Mouse (Mus musculus) lung, postnatal 4 days (tissue): ENCODE data around the gene Ireb2.
A peak's percentile ranks its signal among the peaks of the same experiment; 100 is the strongest.
"Not testable (repeated sequence)": the region's sequence is repeated elsewhere in the genome, so short reads cannot be mapped to it uniquely, and the experiment has no call there.

Experiments
- DNase-seq, 2 experiments: peaks; one replicate each; pipeline ENCODE4 v3.0.0; 2021

Ireb2 gene

GRCm38 (mm10) chr9:54863363-54864281 is at the start of gene Ireb2:
Gene Ireb2, plus strand, starts transcription at chr9:54863789.
- peak; percentile 99 to 100 for DNase-seq

GRCm38 (mm10) chr9:54816508-54817201 is 46.9 kb upstream of the Ireb2 start:
- no peak for DNase-seq

- DNase-seq = peak; percentile 26 to 27
Observed at GRCm38 (mm10) chr9:54821442-54822100, 42.0 kb upstream of the Ireb2 start.

GRCm38 (mm10) chr9:54829760-54830159 is 33.8 kb upstream of the Ireb2 start:
- DNase-seq = no peak

GRCm38 (mm10) chr9:54830624-54831023 is 33.0 kb upstream of the Ireb2 start:
- DNase-seq = peak; percentile 31 to 35

- no peak for DNase-seq
Observed at GRCm38 (mm10) chr9:54833831-54834230, 29.8 kb upstream of the Ireb2 start.

- not testable (repeated sequence) for DNase-seq
Observed at GRCm38 (mm10) chr9:54835951-54836717, 27.5 kb upstream of the Ireb2 start.

- no peak for DNase-seq
Observed at GRCm38 (mm10) chr9:54837835-54838234, 25.8 kb upstream of the Ireb2 start.

GRCm38 (mm10) chr9:54840145-54840544 is 23.4 kb upstream of the Ireb2 start:
- DNase-seq = no peak

- no peak for DNase-seq
Observed at GRCm38 (mm10) chr9:54842311-54842710, 21.3 kb upstream of the Ireb2 start.

GRCm38 (mm10) chr9:54843887-54844286 is 19.7 kb upstream of the Ireb2 start:
- peak; percentile 21 to 64 for DNase-seq

- no peak for DNase-seq
Observed at GRCm38 (mm10) chr9:54844556-54845176, 18.9 kb upstream of the Ireb2 start.

- DNase-seq = no peak
Observed at GRCm38 (mm10) chr9:54848203-54848602, 15.4 kb upstream of the Ireb2 start.

GRCm38 (mm10) chr9:54853036-54853435 is 10.6 kb upstream of the Ireb2 start:
- not testable (repeated sequence) for DNase-seq

GRCm38 (mm10) chr9:54853619-54854018 is 10.0 kb upstream of the Ireb2 start:
- DNase-seq = no peak

GRCm38 (mm10) chr9:54855638-54856037 is 8.0 kb upstream of the Ireb2 start:
- no peak for DNase-seq

GRCm38 (mm10) chr9:54856121-54856520 is 7.5 kb upstream of the Ireb2 start:
- no peak for DNase-seq

GRCm38 (mm10) chr9:54857474-54857873 is 6.1 kb upstream of the Ireb2 start:
- DNase-seq = no peak

GRCm38 (mm10) chr9:54860526-54860925 is 3.1 kb upstream of the Ireb2 start:
- DNase-seq = no peak

- DNase-seq = no peak
Observed at GRCm38 (mm10) chr9:54878759-54879158, 15.2 kb downstream of the Ireb2 start.

- DNase-seq = no peak
Observed at GRCm38 (mm10) chr9:54892111-54892510, 28.5 kb downstream of the Ireb2 start.

- DNase-seq = no peak
Observed at GRCm38 (mm10) chr9:54897097-54897496, 33.5 kb downstream of the Ireb2 start.
